Mouse (Mus musculus): ENCODE results near the gene Muc5b. TPM values are rescaled to one million over a fixed set of nuclear protein-coding genes. Genes with fewer than 3 reads are reported as not detected.
"Not testable (repeated sequence)": the region's sequence is repeated elsewhere in the genome, so short reads cannot be mapped to it uniquely, and the experiment has no call there.

The Muc5b gene
- polyA plus RNA-seq (2014; fragmentation: Nextera tagmentation; extraction: Ambion mirVana): 0.04 and 0.07 TPM in 2 replicates

GRCm38 (mm10) chr7:141838779-141839178 is at the start of gene Muc5b:
Gene Muc5b (plus strand): TSS chr7:141839070.
- H3K27me3 ChIP-seq (ENCODE audit: control insufficient read depth, insufficient read depth, low read length): peaks cover 3% of the 10 kb centered on the region; the same call in 1 of the 2 replicates
- no peak within 1 kb of the TSS for H3K4me2 ChIP-seq
- WGBS (ENCODE audit: insufficient replicate concordance): 63% methylated on average over 5 of the region's 5 CpGs
- H3K4me3 ChIP-seq (ENCODE audit: low read depth, low read length): no peak within 1 kb of the TSS
- H3K4me1 ChIP-seq (ENCODE audit: control insufficient read depth, insufficient read depth, low read length): peaks cover 18% of the 10 kb centered on the region
- no peak within 1 kb of the TSS for H3K27ac ChIP-seq (ENCODE audit: low read depth, low read length)
- H3K9ac ChIP-seq (ENCODE audit: low read depth, low read length): no peak within 1 kb of the TSS
- H3K36me3 ChIP-seq (ENCODE audit: control insufficient read depth, insufficient read depth, low read length): no peaks in the 10 kb centered on the region
- no peak for ATAC-seq (replicated peaks; ENCODE audit: insufficient number of reproducible peaks, low FRiP score, low TSS enrichment)
- no peaks in the 10 kb centered on the region for H3K9me3 ChIP-seq (replicated peaks; ENCODE audit: control insufficient read depth, low read length)

- no peak overlapping the region for H3K4me3 ChIP-seq (ENCODE audit: low read depth, low read length)
- 89% methylated on average over 1 of the region's 1 CpGs for WGBS (ENCODE audit: insufficient replicate concordance)
- H3K36me3 ChIP-seq (ENCODE audit: control insufficient read depth, insufficient read depth, low read length): no peaks in the 10 kb centered on the region
- no peak overlapping the region for H3K27ac ChIP-seq (ENCODE audit: low read depth, low read length)
- H3K27me3 ChIP-seq (ENCODE audit: control insufficient read depth, insufficient read depth, low read length): no peaks in the 10 kb centered on the region
- H3K4me2 ChIP-seq: no peak overlapping the region
- peaks cover 11% of the 10 kb centered on the region for H3K9me3 ChIP-seq (replicated peaks; ENCODE audit: control insufficient read depth, low read length)
- ATAC-seq (replicated peaks; ENCODE audit: insufficient number of reproducible peaks, low FRiP score, low TSS enrichment): no peak
- H3K9ac ChIP-seq (ENCODE audit: low read depth, low read length): no peak overlapping the region
- no peaks in the 10 kb centered on the region for H3K4me1 ChIP-seq (ENCODE audit: control insufficient read depth, insufficient read depth, low read length)
These were observed 44.6 kb upstream of the Muc5b start for GRCm38 (mm10) chr7:141794251-141794650.

GRCm38 (mm10) chr7:141803206-141803605 is 35.7 kb upstream of the Muc5b start:
- Histone ChIP-seq H3K4me3 (ENCODE audit: low read depth, low read length) (no peak overlapping the region), H3K27ac (ENCODE audit: low read depth, low read length) (no peak overlapping the region), H3K27me3 (ENCODE audit: control insufficient read depth, insufficient read depth, low read length) (no peaks in the 10 kb centered on the region), H3K4me1 (ENCODE audit: control insufficient read depth, insufficient read depth, low read length) (no peaks in the 10 kb centered on the region), H3K9me3 (replicated peaks; ENCODE audit: control insufficient read depth, low read length) (peaks cover 4% of the 10 kb centered on the region; the same call in 1 of the 2 replicates), H3K9ac (ENCODE audit: low read depth, low read length) (no peak overlapping the region), H3K36me3 (ENCODE audit: control insufficient read depth, insufficient read depth, low read length) (no peaks in the 10 kb centered on the region), H3K4me2 (no peak overlapping the region)
- WGBS (ENCODE audit: insufficient replicate concordance): 79% methylated on average over 7 of the region's 7 CpGs
- ATAC-seq (replicated peaks; ENCODE audit: insufficient number of reproducible peaks, low FRiP score, low TSS enrichment): no peak

GRCm38 (mm10) chr7:141805384-141805783 is 33.5 kb upstream of the Muc5b start:
- no peaks in the 10 kb centered on the region for H3K9me3 ChIP-seq (replicated peaks; ENCODE audit: control insufficient read depth, low read length)
- H3K4me3 ChIP-seq (ENCODE audit: low read depth, low read length): no peak overlapping the region
- no peaks in the 10 kb centered on the region for H3K36me3 ChIP-seq (ENCODE audit: control insufficient read depth, insufficient read depth, low read length)
- H3K27ac ChIP-seq (ENCODE audit: low read depth, low read length): no peak overlapping the region
- H3K4me1 ChIP-seq (ENCODE audit: control insufficient read depth, insufficient read depth, low read length): no peaks in the 10 kb centered on the region
- H3K9ac ChIP-seq (ENCODE audit: low read depth, low read length): no peak overlapping the region
- no peak overlapping the region for H3K4me2 ChIP-seq
- 84% methylated on average over 7 of the region's 7 CpGs for WGBS (ENCODE audit: insufficient replicate concordance)
- no peak for ATAC-seq (replicated peaks; ENCODE audit: insufficient number of reproducible peaks, low FRiP score, low TSS enrichment)
- no peaks in the 10 kb centered on the region for H3K27me3 ChIP-seq (ENCODE audit: control insufficient read depth, insufficient read depth, low read length)

- not testable (repeated sequence) for H3K4me2 ChIP-seq; H3K9me3 ChIP-seq (replicated peaks; ENCODE audit: control insufficient read depth, low read length); H3K27ac ChIP-seq (ENCODE audit: low read depth, low read length); H3K4me3 ChIP-seq (ENCODE audit: low read depth, low read length); H3K4me1 ChIP-seq (ENCODE audit: control insufficient read depth, insufficient read depth, low read length); ATAC-seq (replicated peaks; ENCODE audit: insufficient number of reproducible peaks, low FRiP score, low TSS enrichment); H3K27me3 ChIP-seq (ENCODE audit: control insufficient read depth, insufficient read depth, low read length); H3K9ac ChIP-seq (ENCODE audit: low read depth, low read length); H3K36me3 ChIP-seq (ENCODE audit: control insufficient read depth, insufficient read depth, low read length)
- no CpG with 5 or more reads among the region's 4 CpGs for WGBS (ENCODE audit: insufficient replicate concordance)
These were observed 31.0 kb upstream of the Muc5b start for GRCm38 (mm10) chr7:141807823-141808222.

GRCm38 (mm10) chr7:141809933-141810332 is 28.9 kb upstream of the Muc5b start:
- not testable (repeated sequence) for H3K4me3 ChIP-seq (ENCODE audit: low read depth, low read length); H3K27me3 ChIP-seq (ENCODE audit: control insufficient read depth, insufficient read depth, low read length); H3K9me3 ChIP-seq (replicated peaks; ENCODE audit: control insufficient read depth, low read length); H3K36me3 ChIP-seq (ENCODE audit: control insufficient read depth, insufficient read depth, low read length); H3K27ac ChIP-seq (ENCODE audit: low read depth, low read length); H3K4me1 ChIP-seq (ENCODE audit: control insufficient read depth, insufficient read depth, low read length); ATAC-seq (replicated peaks; ENCODE audit: insufficient number of reproducible peaks, low FRiP score, low TSS enrichment); H3K4me2 ChIP-seq; H3K9ac ChIP-seq (ENCODE audit: low read depth, low read length)
- no CpG with 5 or more reads among the region's 4 CpGs for WGBS (ENCODE audit: insufficient replicate concordance)

- no peak overlapping the region for H3K27ac ChIP-seq (ENCODE audit: low read depth, low read length)
- ATAC-seq (replicated peaks; ENCODE audit: insufficient number of reproducible peaks, low FRiP score, low TSS enrichment): no peak
- no peak overlapping the region for H3K4me2 ChIP-seq
- H3K36me3 ChIP-seq (ENCODE audit: control insufficient read depth, insufficient read depth, low read length): no peaks in the 10 kb centered on the region
- no peaks in the 10 kb centered on the region for H3K9me3 ChIP-seq (replicated peaks; ENCODE audit: control insufficient read depth, low read length)
- no peak overlapping the region for H3K9ac ChIP-seq (ENCODE audit: low read depth, low read length)
- no peaks in the 10 kb centered on the region for H3K4me1 ChIP-seq (ENCODE audit: control insufficient read depth, insufficient read depth, low read length)
- WGBS (ENCODE audit: insufficient replicate concordance): 70% methylated on average over 4 of the region's 4 CpGs
- H3K4me3 ChIP-seq (ENCODE audit: low read depth, low read length): no peak overlapping the region
- no peaks in the 10 kb centered on the region; the same call in 1 of the 2 replicates for H3K27me3 ChIP-seq (ENCODE audit: control insufficient read depth, insufficient read depth, low read length)
These were observed 25.5 kb upstream of the Muc5b start for GRCm38 (mm10) chr7:141813321-141813720.

GRCm38 (mm10) chr7:141815361-141815760 is 23.5 kb upstream of the Muc5b start:
- H3K9ac ChIP-seq (ENCODE audit: low read depth, low read length): no peak overlapping the region
- H3K4me3 ChIP-seq (ENCODE audit: low read depth, low read length): no peak overlapping the region
- no peaks in the 10 kb centered on the region for H3K36me3 ChIP-seq (ENCODE audit: control insufficient read depth, insufficient read depth, low read length)
- H3K9me3 ChIP-seq (replicated peaks; ENCODE audit: control insufficient read depth, low read length): no peaks in the 10 kb centered on the region
- H3K27ac ChIP-seq (ENCODE audit: low read depth, low read length): no peak overlapping the region
- no peak overlapping the region for H3K4me2 ChIP-seq
- 79% methylated on average over 4 of the region's 4 CpGs for WGBS (ENCODE audit: insufficient replicate concordance)
- H3K4me1 ChIP-seq (ENCODE audit: control insufficient read depth, insufficient read depth, low read length): no peaks in the 10 kb centered on the region
- ATAC-seq (replicated peaks; ENCODE audit: insufficient number of reproducible peaks, low FRiP score, low TSS enrichment): no peak
- no peaks in the 10 kb centered on the region; the same call in 1 of the 2 replicates for H3K27me3 ChIP-seq (ENCODE audit: control insufficient read depth, insufficient read depth, low read length)

GRCm38 (mm10) chr7:141817355-141818075 is 21.4 kb upstream of the Muc5b start:
- H3K4me1 ChIP-seq (ENCODE audit: control insufficient read depth, insufficient read depth, low read length): no peaks in the 10 kb centered on the region
- peaks cover 2% of the 10 kb centered on the region for H3K27me3 ChIP-seq (ENCODE audit: control insufficient read depth, insufficient read depth, low read length)
- no peak overlapping the region for H3K4me3 ChIP-seq (ENCODE audit: low read depth, low read length)
- WGBS (ENCODE audit: insufficient replicate concordance): 69% methylated on average over 11 of the region's 11 CpGs
- H3K36me3 ChIP-seq (ENCODE audit: control insufficient read depth, insufficient read depth, low read length): no peaks in the 10 kb centered on the region
- no peak for ATAC-seq (replicated peaks; ENCODE audit: insufficient number of reproducible peaks, low FRiP score, low TSS enrichment)
- H3K9ac ChIP-seq (ENCODE audit: low read depth, low read length): no peak overlapping the region
- no peaks in the 10 kb centered on the region for H3K9me3 ChIP-seq (replicated peaks; ENCODE audit: control insufficient read depth, low read length)
- H3K4me2 ChIP-seq: no peak overlapping the region
- H3K27ac ChIP-seq (ENCODE audit: low read depth, low read length): no peak overlapping the region

Measured in heart, embryonic 11.5 days (tissue).